Mouse (Mus musculus): ENCODE results near the gene Cdk15.
A peak's percentile ranks its signal among the peaks of the same experiment; 100 is the strongest.

Cdk15 gene

GRCm38 (mm10) chr1:59256751-59257231 is at the start of gene Cdk15:
TSS of gene Cdk15 (plus strand) at chr1:59256906.
- no peak for DNase-seq (ENCODE audit: low read depth, low spot score)

GRCm38 (mm10) chr1:59208331-59208730 is 48.4 kb upstream of the Cdk15 start:
- no peak for DNase-seq (ENCODE audit: low read depth, low spot score)

- no peak for DNase-seq (ENCODE audit: low read depth, low spot score)
These were observed 45.1 kb upstream of the Cdk15 start for GRCm38 (mm10) chr1:59211651-59212050.

GRCm38 (mm10) chr1:59212076-59212779 is 44.5 kb upstream of the Cdk15 start:
- no peak for DNase-seq (ENCODE audit: low read depth, low spot score)

- DNase-seq (ENCODE audit: low read depth, low spot score), result no peak
These were observed 43.8 kb upstream of the Cdk15 start for GRCm38 (mm10) chr1:59212951-59213350.

- no peak for DNase-seq (ENCODE audit: low read depth, low spot score)
These were observed 41.3 kb upstream of the Cdk15 start for GRCm38 (mm10) chr1:59215446-59215845.

- no peak for DNase-seq (ENCODE audit: low read depth, low spot score)
These were observed 36.3 kb upstream of the Cdk15 start for GRCm38 (mm10) chr1:59220371-59220770.

GRCm38 (mm10) chr1:59221591-59221990 is 35.1 kb upstream of the Cdk15 start:
- no peak for DNase-seq (ENCODE audit: low read depth, low spot score)

- no peak for DNase-seq (ENCODE audit: low read depth, low spot score)
These were observed 34.4 kb upstream of the Cdk15 start for GRCm38 (mm10) chr1:59222101-59222825.

- DNase-seq (ENCODE audit: low read depth, low spot score), result no peak
These were observed 28.2 kb upstream of the Cdk15 start for GRCm38 (mm10) chr1:59228552-59228951.

- DNase-seq (ENCODE audit: low read depth, low spot score), result no peak
These were observed 27.5 kb upstream of the Cdk15 start for GRCm38 (mm10) chr1:59229187-59229586.

- DNase-seq (ENCODE audit: low read depth, low spot score), result peak; percentile 97
These were observed 19.8 kb upstream of the Cdk15 start, which contains the start of gene Als2 for GRCm38 (mm10) chr1:59236856-59237441. TSS of gene Als2 (minus strand) at chr1:59237231.

GRCm38 (mm10) chr1:59237614-59238211 is 19.0 kb upstream of the Cdk15 start:
- DNase-seq (ENCODE audit: low read depth, low spot score), result peak; percentile 75

GRCm38 (mm10) chr1:59243770-59244169 is 12.9 kb upstream of the Cdk15 start:
- no peak for DNase-seq (ENCODE audit: low read depth, low spot score)

GRCm38 (mm10) chr1:59247602-59248001 is 9.1 kb upstream of the Cdk15 start:
- no peak for DNase-seq (ENCODE audit: low read depth, low spot score)

- DNase-seq (ENCODE audit: low read depth, low spot score), result no peak
These were observed 3.9 kb upstream of the Cdk15 start for GRCm38 (mm10) chr1:59252762-59253161.

GRCm38 (mm10) chr1:59253301-59253909 is 3.3 kb upstream of the Cdk15 start:
- no peak for DNase-seq (ENCODE audit: low read depth, low spot score)

GRCm38 (mm10) chr1:59257736-59258135 is 1.0 kb downstream of the Cdk15 start:
- no peak for DNase-seq (ENCODE audit: low read depth, low spot score)

GRCm38 (mm10) chr1:59268931-59269330 is 12.2 kb downstream of the Cdk15 start:
- DNase-seq (ENCODE audit: low read depth, low spot score), result no peak

- no peak for DNase-seq (ENCODE audit: low read depth, low spot score)
These were observed 12.8 kb downstream of the Cdk15 start for GRCm38 (mm10) chr1:59269466-59269865.

GRCm38 (mm10) chr1:59269951-59270689 is 13.4 kb downstream of the Cdk15 start:
- DNase-seq (ENCODE audit: low read depth, low spot score), result no peak

All from CD4-positive helper T cell, adult 2 months (primary cell).